Mouse (Mus musculus) thymus, adult 2 months (tissue): ENCODE measurements around the gene Ddr2.

Source experiments
- CTCF ChIP-seq: fragments of 200-500 bp; IDR thresholded peaks from 2 replicates; pipeline ENCODE4 v1.5.1; 2012; ENCODE audit warnings: mild to moderate bottlenecking, control low read depth, low read length, moderate library complexity, borderline replicate concordance; ENCODE audit not compliant: control insufficient read depth, poor library complexity, insufficient read depth; ENCODE audit errors: extremely low read depth
- POLR2A ChIP-seq: fragments of 200-500 bp; IDR thresholded peaks from 2 replicates; pipeline ENCODE4 v1.6.1; 2012; ENCODE audit warnings: mild to moderate bottlenecking, low read length, control low read depth, moderate library complexity; ENCODE audit not compliant: control insufficient read depth, poor library complexity, insufficient read depth; ENCODE audit errors: extremely low read depth

- TF ChIP-seq CTCF (no peak), POLR2A (no peak)
Measured at GRCm38 (mm10) chr1:170111651-170112226, 1.2 kb upstream of the Ddr2 start.
